Mouse (Mus musculus) thymus, adult 2 months (tissue): Measurements from ENCODE around the gene Slc6a1. TPM values are rescaled to one million over a fixed set of nuclear protein-coding genes. Genes with fewer than 3 reads are reported as not detected.

ENCODE experiments used
- DNase-seq: peaks from one replicate; pipeline ENCODE4 v3.0.0; 2021
- H3K27ac ChIP-seq: fragments of 200-500 bp; 2 replicates; pipeline ENCODE4 v1.5.1; 2012; ENCODE audit warnings: low read length, control low read depth; ENCODE audit not compliant: control insufficient read depth, insufficient read depth
- H3K27me3 ChIP-seq: fragments of 200-500 bp; 2 replicates; pipeline ENCODE4 v1.6.1; 2012; ENCODE audit warnings: mild to moderate bottlenecking, low read length, moderate library complexity, mixed read lengths; ENCODE audit not compliant: control insufficient read depth, insufficient read depth
- H3K36me3 ChIP-seq: fragments of 200-500 bp; 2 replicates; pipeline ENCODE4 v1.6.1; 2012; ENCODE audit warnings: mild to moderate bottlenecking, low read length, moderate library complexity; ENCODE audit not compliant: control insufficient read depth, insufficient read depth
- H3K4me1 ChIP-seq: fragments of 200-500 bp; replicated peaks from 2 replicates; pipeline ENCODE4 v1.6.1; 2012; ENCODE audit warnings: low read length; ENCODE audit not compliant: control insufficient read depth, insufficient read depth
- H3K4me3 ChIP-seq: fragments of 200-500 bp; 2 replicates; pipeline ENCODE4 v1.5.1; 2012; ENCODE audit warnings: mild to moderate bottlenecking, low read length, control low read depth, moderate library complexity; ENCODE audit not compliant: control insufficient read depth, insufficient read depth
- CTCF ChIP-seq: fragments of 200-500 bp; IDR thresholded peaks from 2 replicates; pipeline ENCODE4 v1.5.1; 2012; ENCODE audit warnings: mild to moderate bottlenecking, control low read depth, low read length, moderate library complexity, borderline replicate concordance; ENCODE audit not compliant: control insufficient read depth, poor library complexity, insufficient read depth; ENCODE audit errors: extremely low read depth
- POLR2A ChIP-seq: fragments of 200-500 bp; IDR thresholded peaks from 2 replicates; pipeline ENCODE4 v1.6.1; 2012; ENCODE audit warnings: mild to moderate bottlenecking, low read length, control low read depth, moderate library complexity; ENCODE audit not compliant: control insufficient read depth, poor library complexity, insufficient read depth; ENCODE audit errors: extremely low read depth
- WGBS: fragments of 180-500 bp; shearing (Covaris S2); methylation state at CpG from one replicate; pipeline ENCODE4 v1.1.7; 2018; 5-methylcytosine and 5-hydroxymethylcytosine counted together
- polyA plus RNA-seq: library from polyadenylated mRNA; depleted of rRNA; stranded (reverse); fragments of >200 nt; gene quantifications from 2 replicates; pipeline ENCODE4 v1.2.3, GENCODE M21; 2012

Gene Slc6a1
- polyA plus RNA-seq, 1 experiment: 0.26 TPM

DNA sequence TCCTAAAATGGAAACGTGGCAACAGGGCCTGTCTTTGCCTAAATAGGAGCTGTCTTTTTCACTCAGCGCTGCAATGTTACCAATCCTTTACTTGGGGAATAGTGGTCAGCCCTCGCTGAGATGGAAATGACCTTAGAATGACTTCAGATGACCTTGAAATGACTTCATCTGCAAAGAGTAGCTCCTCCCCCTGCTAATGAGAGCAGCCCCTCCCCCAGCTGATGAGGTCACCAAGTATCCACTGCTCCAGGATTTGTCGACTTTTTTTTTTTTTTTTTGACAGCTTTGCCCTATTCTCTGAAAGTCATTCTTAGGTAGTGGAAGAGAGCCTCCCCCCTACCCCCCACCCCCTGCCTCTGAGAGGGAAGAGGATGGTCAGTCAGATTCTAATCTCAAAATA, 3.0 kb downstream of the Slc6a1 start:
- TF ChIP-seq CTCF (no peak), POLR2A (no peak)
- WGBS: 35% methylated on average over 4 of the region's 4 CpGs
- DNase-seq: no peak
- no peaks in the 10 kb centered on the region for H3K4me1 ChIP-seq
- no peak overlapping the region for H3K4me3 ChIP-seq
- H3K27ac ChIP-seq: no peak overlapping the region
- H3K27me3 ChIP-seq: no peaks in the 10 kb centered on the region; the same call in 1 of the 2 replicates
- H3K36me3 ChIP-seq: no peaks in the 10 kb centered on the region

DNA sequence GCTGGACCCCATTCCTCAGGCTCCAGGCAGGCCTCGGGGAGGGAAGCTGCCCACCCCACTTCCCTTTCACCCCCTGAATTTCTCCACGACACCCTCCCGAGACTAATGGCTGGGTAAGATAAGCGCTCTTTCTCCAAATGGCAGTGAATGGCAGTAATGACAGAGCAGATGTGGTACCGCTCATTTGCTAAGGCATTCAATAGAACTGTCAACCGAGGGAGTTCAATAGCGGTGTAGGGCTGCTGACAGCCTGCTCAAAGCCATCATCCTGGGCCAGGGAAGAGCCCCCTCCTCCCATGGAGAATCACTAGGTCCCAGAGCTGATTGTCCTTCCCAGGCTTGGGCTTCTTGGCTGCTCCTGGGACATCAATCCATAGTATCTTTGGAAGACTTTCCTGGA, 6.7 kb downstream of the Slc6a1 start:
- no peaks in the 10 kb centered on the region for H3K27me3 ChIP-seq
- TF ChIP-seq CTCF (no peak), POLR2A (no peak)
- WGBS: 23% methylated on average over 7 of the region's 7 CpGs
- H3K36me3 ChIP-seq: no peaks in the 10 kb centered on the region
- DNase-seq: no peak
- H3K4me1 ChIP-seq: no peaks in the 10 kb centered on the region
- no peak overlapping the region for H3K27ac ChIP-seq
- H3K4me3 ChIP-seq: no peak overlapping the region

DNA sequence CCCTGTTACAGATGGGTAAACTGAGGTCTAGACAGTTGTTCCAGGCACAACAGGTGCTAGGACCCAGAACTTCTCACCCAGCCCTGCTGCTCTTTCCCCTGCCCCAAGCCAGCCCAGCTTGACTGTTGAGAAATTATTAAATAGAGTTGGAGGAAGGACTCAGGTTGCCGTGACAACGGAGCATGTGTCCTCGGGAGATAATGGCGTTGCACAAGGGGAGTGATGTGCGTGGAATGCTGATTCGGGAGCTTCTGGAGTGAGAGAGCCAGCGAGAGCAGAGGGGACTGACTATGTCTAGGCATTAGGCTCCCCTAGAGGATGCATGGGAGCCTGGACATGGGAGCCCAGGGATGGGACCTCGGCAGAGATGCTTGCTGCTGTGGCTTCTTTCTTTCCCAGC, 7.7 kb downstream of the Slc6a1 start:
- H3K4me1 ChIP-seq: no peaks in the 10 kb centered on the region
- H3K27ac ChIP-seq: no peak overlapping the region
- WGBS: 71% methylated on average over 8 of the region's 8 CpGs
- H3K4me3 ChIP-seq: no peak overlapping the region
- no peak for DNase-seq
- H3K27me3 ChIP-seq: no peaks in the 10 kb centered on the region
- TF ChIP-seq CTCF (no peak), POLR2A (no peak)
- no peaks in the 10 kb centered on the region for H3K36me3 ChIP-seq

DNA sequence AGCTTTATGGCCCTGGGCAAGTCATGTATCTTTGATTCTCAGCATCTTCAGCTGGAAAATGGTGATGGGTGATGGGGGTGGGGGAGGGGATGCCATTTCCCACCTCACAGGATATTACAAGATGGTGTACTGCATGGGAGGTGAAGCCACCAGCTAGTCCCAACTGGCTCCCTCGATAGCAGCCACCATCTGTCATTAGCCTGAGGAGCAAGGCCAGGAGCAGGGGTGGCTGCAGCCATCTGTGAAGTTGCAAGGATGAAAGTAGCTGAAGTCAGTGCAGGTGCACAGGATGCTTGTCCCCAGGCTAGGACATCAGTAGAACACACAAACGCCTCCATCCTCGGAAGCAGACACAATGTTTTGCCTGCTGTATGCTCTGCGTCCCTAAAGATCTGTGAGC, 8.5 kb downstream of the Slc6a1 start:
- Histone ChIP-seq H3K27ac (no peak overlapping the region), H3K27me3 (no peaks in the 10 kb centered on the region), H3K36me3 (no peaks in the 10 kb centered on the region), H3K4me3 (no peak overlapping the region), H3K4me1 (no peaks in the 10 kb centered on the region)
- no peak for DNase-seq
- TF ChIP-seq CTCF (no peak), POLR2A (no peak)
- whole genome bisulfite sequencing: 62% methylated on average over 4 of the region's 4 CpGs

DNA sequence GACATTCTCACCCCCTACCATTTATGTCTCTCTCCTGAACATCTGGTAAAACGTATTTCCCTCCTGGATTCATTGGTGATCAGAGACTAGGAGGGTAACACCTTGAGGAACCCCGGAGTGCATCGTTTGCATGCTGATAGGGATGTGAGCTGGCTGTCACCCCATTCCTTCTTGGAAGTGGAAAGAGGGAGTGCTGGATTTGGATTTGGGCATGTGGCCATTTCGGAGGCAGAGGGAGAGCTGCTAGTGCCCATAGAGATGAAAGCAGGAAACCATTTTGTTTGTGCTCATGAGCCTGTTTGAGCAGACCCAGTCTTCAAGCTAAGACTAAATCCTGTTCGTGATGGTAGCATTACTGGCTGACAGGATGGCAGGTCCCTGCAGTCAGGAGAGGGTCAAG, 9.0 kb downstream of the Slc6a1 start:
- Histone ChIP-seq H3K36me3 (no peaks in the 10 kb centered on the region), H3K4me1 (no peaks in the 10 kb centered on the region), H3K4me3 (no peak overlapping the region), H3K27ac (no peak overlapping the region), H3K27me3 (no peaks in the 10 kb centered on the region)
- TF ChIP-seq POLR2A: no peak
- no peak for TF ChIP-seq CTCF
- WGBS: 49% methylated on average over 5 of the region's 5 CpGs
- no peak for DNase-seq

DNA sequence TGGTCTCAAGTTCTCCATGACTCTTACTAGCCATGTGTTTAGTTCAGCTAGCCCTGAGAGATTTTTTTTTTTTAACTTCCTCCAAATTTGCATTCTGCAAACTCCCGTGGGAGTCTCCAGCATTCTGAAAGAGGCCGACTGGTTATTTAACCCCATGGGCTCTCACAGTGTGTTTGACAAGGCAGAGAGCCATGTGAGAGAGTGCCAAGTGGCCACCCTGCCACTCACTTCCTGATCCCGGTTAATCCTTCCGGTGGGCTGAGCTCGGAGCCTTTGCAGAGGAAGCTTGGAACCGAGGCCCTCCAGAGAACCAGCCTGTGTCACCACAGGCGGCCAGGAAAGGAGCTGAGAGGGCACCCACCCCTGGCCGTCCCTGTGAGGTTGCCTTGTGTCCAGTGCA, 11.1 kb downstream of the Slc6a1 start:
- TF ChIP-seq CTCF (no peak), POLR2A (no peak)
- no peaks in the 10 kb centered on the region for H3K27me3 ChIP-seq
- no peaks in the 10 kb centered on the region for H3K4me1 ChIP-seq
- H3K4me3 ChIP-seq: no peak overlapping the region
- no peaks in the 10 kb centered on the region for H3K36me3 ChIP-seq
- DNase-seq: no peak
- H3K27ac ChIP-seq: no peak overlapping the region
- 29% methylated on average over 8 of the region's 8 CpGs for WGBS

DNA sequence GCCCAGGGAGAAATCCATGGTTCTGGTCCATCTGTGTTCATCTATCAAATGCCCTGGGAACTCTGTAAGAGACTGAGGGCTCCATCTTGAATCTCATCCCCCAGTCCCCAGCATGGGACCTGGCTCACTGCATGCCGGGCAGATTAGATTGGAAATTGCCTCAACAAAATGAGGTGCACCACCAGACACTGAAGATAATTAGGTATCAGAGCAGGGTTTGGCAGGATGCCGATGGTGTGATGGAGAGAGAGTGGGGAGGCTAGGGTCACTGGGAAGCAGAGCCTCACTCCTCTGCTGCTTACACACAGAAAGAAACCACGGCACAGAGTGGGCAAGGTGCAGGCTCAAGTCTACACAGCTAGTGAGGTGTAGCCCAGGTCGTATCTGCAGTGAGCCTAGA, 12.7 kb downstream of the Slc6a1 start:
- WGBS: 86% methylated on average over 4 of the region's 4 CpGs
- no peak for DNase-seq
- H3K27ac ChIP-seq: no peak overlapping the region
- H3K4me3 ChIP-seq: no peak overlapping the region
- no peaks in the 10 kb centered on the region for H3K36me3 ChIP-seq
- no peak for TF ChIP-seq POLR2A
- no peak for TF ChIP-seq CTCF
- no peaks in the 10 kb centered on the region for H3K4me1 ChIP-seq
- H3K27me3 ChIP-seq: no peaks in the 10 kb centered on the region
